Mouse (Mus musculus): ENCODE measurements around the gene Cpne1.
"Not testable (repeated sequence)": the region's sequence is repeated elsewhere in the genome, so short reads cannot be mapped to it uniquely, and the experiment has no call there.

The Cpne1 gene

GRCm38 (mm10) chr2:156111358-156112079 lies at the start of gene Cpne1, which contains the start of gene Rbm12:
TSS of gene Cpne1 (minus strand) at chr2:156111965.
TSS of gene Rbm12 (minus strand) at chr2:156111978.
- DNase-seq (ENCODE audit: low read depth, low spot score): peak; percentile 81

DNA sequence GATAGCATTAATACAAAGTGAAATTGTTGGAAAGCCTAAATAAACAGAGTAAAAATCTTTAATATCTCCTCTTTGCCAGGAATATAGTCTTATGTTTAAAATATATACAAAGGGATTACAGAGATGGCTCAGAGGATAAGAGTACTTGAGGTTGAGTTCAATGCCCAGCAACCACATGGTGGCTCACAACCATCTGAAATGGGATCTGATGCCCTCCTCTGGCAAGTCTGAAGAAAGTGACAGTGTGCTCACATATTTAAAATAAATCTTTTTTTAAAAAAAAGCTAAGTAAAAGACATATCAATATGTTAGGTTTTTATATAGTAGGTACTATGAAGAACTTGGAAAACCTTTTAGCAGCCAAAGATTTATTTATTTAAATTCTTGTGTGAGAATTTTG lies 39.8 kb upstream of the Cpne1 start:
- DNase-seq (ENCODE audit: low read depth, low spot score): no peak

- no peak for DNase-seq (ENCODE audit: low read depth, low spot score)
Observed at GRCm38 (mm10) chr2:156147316-156147915, 35.7 kb upstream of the Cpne1 start.

- no peak for DNase-seq (ENCODE audit: low read depth, low spot score)
Observed at GRCm38 (mm10) chr2:156146272-156146989, 34.7 kb upstream of the Cpne1 start.

- DNase-seq (ENCODE audit: low read depth, low spot score): no peak
Observed at GRCm38 (mm10) chr2:156145486-156146130, 33.8 kb upstream of the Cpne1 start.

GRCm38 (mm10) chr2:156143953-156144724 lies 32.4 kb upstream of the Cpne1 start, which contains the start of the genes Romo1 and Nfs1:
TSS of gene Romo1 (plus strand) at chr2:156144039.
TSS of gene Nfs1 (minus strand) at chr2:156144186.
- DNase-seq (ENCODE audit: low read depth, low spot score): peak; percentile 88

DNA sequence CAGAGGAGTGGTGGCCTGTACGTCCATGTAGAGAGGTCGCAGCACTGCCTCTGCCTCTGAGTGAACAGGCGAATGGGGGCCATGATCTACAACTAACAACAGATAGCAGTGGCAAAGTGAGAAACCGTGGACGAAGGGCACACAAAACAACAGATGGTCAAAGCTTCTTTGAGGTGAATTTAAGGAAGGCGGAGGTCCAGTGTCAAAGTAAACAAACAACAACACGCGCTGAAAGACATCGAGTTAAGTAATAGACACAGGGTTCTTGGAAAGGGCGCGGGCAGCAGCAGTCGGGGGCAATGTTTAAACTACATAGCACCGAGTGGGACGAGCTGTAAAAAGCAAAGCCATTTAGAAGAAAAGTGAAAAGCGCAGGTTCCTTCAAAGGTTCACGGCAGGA lies 31.6 kb upstream of the Cpne1 start:
- DNase-seq (ENCODE audit: low read depth, low spot score): no peak

- no peak for DNase-seq (ENCODE audit: low read depth, low spot score)
Observed at GRCm38 (mm10) chr2:156142820-156143219, 31.1 kb upstream of the Cpne1 start.

DNA sequence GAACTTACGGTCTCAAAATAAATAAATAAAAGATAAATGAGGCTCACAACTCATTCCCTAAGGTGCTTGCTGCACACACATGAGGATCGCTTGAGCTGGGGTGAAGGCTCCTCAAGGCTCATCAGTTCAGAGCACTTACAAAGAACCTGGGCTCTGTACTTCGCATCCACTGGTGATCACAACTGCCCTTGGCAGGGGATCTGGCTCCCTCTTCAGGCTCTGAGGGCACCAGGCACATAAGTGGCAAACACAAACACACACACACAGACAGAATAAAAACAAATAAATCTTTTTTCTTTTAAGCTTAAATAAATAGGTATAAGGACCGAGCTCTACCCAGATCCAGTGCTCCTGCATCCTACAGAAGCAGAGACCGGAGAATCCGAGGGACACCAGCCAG lies 23.9 kb upstream of the Cpne1 start:
- no peak for DNase-seq (ENCODE audit: low read depth, low spot score)

DNA sequence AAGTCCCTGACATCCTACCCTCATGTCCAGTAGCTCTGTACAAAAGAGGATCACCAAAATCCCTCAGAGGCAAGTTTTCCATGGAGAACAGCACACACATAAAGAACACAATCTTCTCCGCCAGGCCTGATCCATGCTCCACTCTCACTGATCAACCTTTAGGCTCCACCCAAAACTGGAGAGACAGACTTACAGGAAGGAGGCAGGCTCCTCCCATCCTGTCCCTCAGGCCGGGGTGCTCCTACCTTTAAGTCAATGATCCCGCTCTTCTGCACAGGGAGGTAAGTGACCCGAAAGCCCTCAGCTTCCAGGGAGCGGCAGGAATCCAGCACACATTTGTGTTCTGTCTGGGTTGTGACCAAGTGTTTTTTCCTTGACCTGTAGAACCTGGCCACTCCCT lies 22.4 kb upstream of the Cpne1 start:
- no peak for DNase-seq (ENCODE audit: low read depth, low spot score)

GRCm38 (mm10) chr2:156126992-156127391 lies 15.2 kb upstream of the Cpne1 start, which contains the start of gene Gm28036:
TSS of gene Gm28036 (minus strand) at chr2:156127092.
- no peak for DNase-seq (ENCODE audit: low read depth, low spot score)

GRCm38 (mm10) chr2:156123731-156124130 lies 12.0 kb upstream of the Cpne1 start:
- no peak for DNase-seq (ENCODE audit: low read depth, low spot score)

GRCm38 (mm10) chr2:156119566-156119965 lies 7.8 kb upstream of the Cpne1 start:
- DNase-seq (ENCODE audit: low read depth, low spot score): no peak

- not testable (repeated sequence) for DNase-seq (ENCODE audit: low read depth, low spot score)
Observed at GRCm38 (mm10) chr2:156112080-156112423, 287 bp upstream of the Cpne1 start.

DNA sequence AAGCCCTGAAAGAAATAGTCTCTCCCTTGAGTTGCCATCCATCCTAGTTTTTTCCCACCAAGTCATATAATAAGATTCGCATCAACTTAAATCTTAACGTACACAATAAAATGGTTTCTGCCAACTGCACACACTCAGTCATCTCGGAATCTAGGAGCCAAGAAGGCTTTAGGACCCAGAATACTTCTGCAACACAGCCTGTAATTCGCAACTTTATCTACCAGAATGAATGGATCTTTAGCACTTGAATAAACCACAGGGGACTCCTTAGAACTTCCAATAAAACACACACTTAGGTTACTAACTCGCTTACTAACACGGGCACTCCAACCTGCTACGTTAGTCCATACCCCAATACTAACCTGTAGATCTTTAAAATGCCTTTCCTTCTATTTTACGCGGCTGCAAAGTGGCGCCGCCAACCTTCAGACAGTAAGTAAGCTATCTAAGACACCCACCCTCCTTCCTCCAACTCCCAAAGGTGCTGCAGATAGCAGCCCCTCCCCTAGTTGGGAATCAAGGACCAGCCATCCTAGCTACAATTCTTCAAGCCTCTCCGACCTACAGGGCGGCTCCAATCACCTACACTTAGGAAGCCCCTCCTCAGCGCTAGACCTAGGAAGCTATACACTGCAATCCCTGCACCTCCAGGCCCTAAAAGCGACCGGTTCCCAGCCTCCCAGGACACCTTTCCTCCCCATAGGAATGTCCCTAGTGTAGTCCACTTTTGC lies 973 bp downstream of the Cpne1 start:
- DNase-seq (ENCODE audit: low read depth, low spot score): peak; percentile 20

DNA sequence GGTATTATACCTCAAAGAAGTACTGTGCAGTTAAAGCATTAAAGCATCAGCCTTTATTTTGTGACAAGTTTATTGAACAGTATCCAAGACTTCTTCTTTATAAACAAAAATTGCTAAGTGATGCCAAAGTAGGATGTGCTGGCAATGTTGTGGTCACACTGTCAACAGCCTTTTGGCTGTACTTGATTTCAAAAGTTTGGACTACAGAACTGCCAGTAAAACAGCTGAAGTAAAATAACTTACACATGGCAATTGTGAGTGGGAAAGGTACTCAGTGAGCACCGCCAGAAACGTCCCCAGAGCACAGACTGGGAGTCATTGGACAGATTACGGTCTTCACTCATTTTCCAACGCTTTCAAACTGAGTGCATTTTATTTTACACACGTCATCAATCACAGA lies 19.8 kb downstream of the Cpne1 start:
- no peak for DNase-seq (ENCODE audit: low read depth, low spot score)

DNA sequence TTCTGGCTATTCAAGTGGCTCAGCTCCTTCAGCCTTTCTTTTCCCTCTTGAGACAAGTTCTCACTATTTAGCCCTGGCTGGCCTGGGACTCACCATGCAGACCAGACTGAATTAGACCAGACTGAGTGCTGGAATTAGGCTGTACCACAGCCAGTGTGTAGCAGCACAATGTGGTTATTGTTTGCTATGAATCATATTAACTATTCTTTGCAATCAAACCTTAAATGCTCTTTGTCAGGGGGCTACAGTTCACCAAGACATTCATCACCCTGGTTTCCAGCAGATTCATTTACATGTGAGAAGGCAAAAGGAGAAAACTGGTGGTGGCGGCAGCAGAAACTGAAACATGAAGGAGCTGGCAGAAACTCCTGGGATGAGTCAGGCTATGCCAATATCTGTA lies 22.0 kb downstream of the Cpne1 start:
- no peak for DNase-seq (ENCODE audit: low read depth, low spot score)

DNA sequence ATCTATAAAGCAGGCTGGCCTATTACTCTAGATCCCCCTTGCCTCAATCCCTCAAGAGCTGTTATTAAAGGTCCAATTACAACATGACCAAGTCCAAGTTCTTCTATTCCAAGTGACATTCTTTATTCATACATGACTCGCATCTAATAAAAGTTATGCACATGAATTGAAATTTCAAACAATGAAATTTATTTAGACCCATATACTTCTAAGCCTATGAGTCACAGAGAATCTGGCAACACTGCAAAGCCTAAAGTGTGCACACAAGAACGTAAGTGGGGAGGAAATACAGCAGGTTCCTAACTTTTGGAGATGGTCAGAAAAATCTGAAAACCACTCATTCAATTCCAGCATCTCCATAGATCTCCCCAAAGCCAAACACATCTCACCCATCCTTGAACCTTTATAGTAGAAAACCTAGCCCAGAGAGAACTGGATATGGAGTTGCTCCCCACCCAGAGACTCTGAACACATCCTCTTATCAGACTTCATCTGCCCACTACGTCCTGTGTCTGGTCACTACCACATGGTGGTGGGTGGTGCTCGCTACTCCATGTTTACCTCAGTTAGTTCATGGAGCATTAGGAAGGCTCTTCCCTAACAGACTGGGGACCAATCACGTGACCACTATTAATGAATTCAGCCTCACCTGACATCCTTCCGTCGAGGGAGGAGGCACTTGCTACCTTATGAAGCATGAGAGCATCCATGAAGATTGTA lies 24.2 kb downstream of the Cpne1 start:
- no peak for DNase-seq (ENCODE audit: low read depth, low spot score)

DNA sequence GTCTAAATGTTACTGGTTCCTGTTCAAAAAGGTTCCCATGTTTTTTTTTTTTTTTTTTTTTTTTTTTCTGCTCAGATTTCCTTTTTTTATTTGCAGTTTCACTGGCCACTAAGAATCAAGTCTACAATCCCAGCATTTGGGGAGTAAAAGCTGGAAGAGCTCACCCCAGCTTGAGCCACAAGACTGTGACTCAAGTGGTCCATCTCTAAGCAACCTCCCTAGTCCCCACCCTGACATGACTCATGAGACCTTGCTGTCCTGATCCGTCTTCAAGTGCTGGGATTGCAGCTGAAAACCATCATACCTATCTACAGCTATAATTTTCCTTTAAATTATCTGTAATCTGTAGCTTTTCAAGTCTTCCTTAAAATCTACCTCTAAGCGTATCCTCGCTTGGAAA lies 27.2 kb downstream of the Cpne1 start:
- DNase-seq (ENCODE audit: low read depth, low spot score): no peak

DNA sequence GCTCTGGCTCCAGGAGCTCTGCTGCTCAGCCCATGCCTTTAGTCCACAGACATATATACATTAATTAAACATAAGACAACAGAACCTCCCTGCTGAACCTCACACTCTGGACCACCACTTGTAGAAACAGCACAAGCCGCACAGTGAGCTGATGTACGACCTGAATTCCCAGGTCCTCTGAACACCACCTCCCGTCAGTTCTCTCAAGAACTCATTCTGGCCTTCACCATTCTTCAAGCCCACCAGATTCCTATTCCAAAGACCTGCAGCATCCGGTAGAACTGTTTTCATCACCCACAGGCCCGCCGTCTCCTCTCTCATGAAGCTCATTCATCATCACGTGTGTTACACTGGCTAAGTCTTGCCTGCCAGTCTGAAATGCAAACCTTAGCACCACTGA lies 31.4 kb downstream of the Cpne1 start:
- DNase-seq (ENCODE audit: low read depth, low spot score): no peak

All from WW6 (cell line).